Mouse (Mus musculus) neural tube, embryonic 15.5 days (tissue): ENCODE results near the gene Olfr629. TPM values are rescaled to one million over a fixed set of nuclear protein-coding genes. Genes with fewer than 3 reads are reported as not detected.

ENCODE experiments used
- ATAC-seq: fragments of 200-750 bp; cut with Nextera tagmentation; 2 replicates; pipeline ENCODE4 v1.8.0; 2017; ENCODE audit warnings: mild to moderate bottlenecking, moderate TSS enrichment, moderate library complexity; ENCODE audit not compliant: low FRiP score
- H3K27ac ChIP-seq: fragments of 300-500 bp; sonication (generic); replicated peaks from 2 replicates; pipeline ENCODE4 v1.5.1; 2015; ENCODE audit warnings: mild to moderate bottlenecking, inconsistent platforms
- H3K27me3 ChIP-seq: fragments of 300-500 bp; sonication (generic); replicated peaks from 2 replicates; pipeline ENCODE4 v1.6.1; 2015; ENCODE audit warnings: inconsistent platforms
- H3K36me3 ChIP-seq: fragments of 300-500 bp; sonication (generic); 2 replicates; pipeline ENCODE4 v1.6.1; 2015; ENCODE audit warnings: inconsistent platforms
- H3K4me1 ChIP-seq: fragments of 300-500 bp; sonication (generic); 2 replicates; pipeline ENCODE4 v1.6.1; 2015; ENCODE audit warnings: inconsistent platforms
- H3K4me2 ChIP-seq: fragments of 300-500 bp; sonication (generic); 2 replicates; pipeline ENCODE4 v1.6.1; 2015; ENCODE audit warnings: inconsistent platforms, mild to moderate bottlenecking, moderate library complexity
- H3K4me3 ChIP-seq: fragments of 300-500 bp; sonication (generic); replicated peaks from 2 replicates; pipeline ENCODE4 v1.5.1; 2015; ENCODE audit warnings: mild to moderate bottlenecking, inconsistent platforms
- H3K9ac ChIP-seq: fragments of 300-500 bp; sonication (generic); replicated peaks from 2 replicates; pipeline ENCODE4 v1.6.1; 2015; ENCODE audit warnings: mild to moderate bottlenecking, inconsistent platforms
- H3K9me3 ChIP-seq: fragments of 300-500 bp; sonication (generic); replicated peaks from 2 replicates; pipeline ENCODE4 v1.6.1; 2016; ENCODE audit warnings: inconsistent platforms
- WGBS: fragments of 180-500 bp; shearing (Covaris S2); methylation state at CpG from one replicate; pipeline ENCODE4 v1.1.7; 2015; ENCODE audit warnings: mixed read lengths; 5-methylcytosine and 5-hydroxymethylcytosine counted together
- polyA plus RNA-seq: library from polyadenylated mRNA; unstranded; fragments of >200 nt; fragmentation: Nextera tagmentation; extraction: Ambion mirVana; gene quantifications from 2 replicates; pipeline ENCODE4 v1.2.1, GENCODE M21; 2015

The Olfr629 gene
- polyA plus RNA-seq, 1 experiment from 2014 or later: not detected

DNA sequence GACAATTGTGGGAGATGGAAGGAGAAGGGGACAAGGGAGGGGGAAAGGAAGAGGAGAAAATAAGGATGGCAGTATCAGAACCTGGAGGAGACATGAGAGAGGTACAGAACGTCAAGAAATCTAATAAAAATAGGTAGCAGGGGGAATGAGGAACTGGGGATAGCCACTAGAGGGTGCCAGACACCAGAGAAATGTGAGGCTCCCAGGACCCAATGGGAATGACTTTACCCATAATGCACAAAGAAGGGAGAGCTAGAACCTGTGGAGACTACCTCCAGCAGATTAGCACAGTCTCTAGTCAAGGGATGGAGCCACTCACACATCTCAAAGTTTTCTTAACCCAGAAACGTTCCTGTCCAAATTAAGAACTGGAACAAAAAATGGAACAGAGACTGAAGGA is 32.7 kb downstream of the Olfr629 start:
- no peak for ATAC-seq
- Histone ChIP-seq H3K4me1 (no peaks in the 10 kb centered on the region), H3K9ac (no peak overlapping the region), H3K27me3 (no peaks in the 10 kb centered on the region), H3K27ac (no peak overlapping the region), H3K9me3 (no peaks in the 10 kb centered on the region), H3K4me2 (no peak overlapping the region), H3K36me3 (no peaks in the 10 kb centered on the region), H3K4me3 (no peak overlapping the region)
- WGBS: 33% methylated on average over 2 of the region's 2 CpGs

GRCm38 (mm10) chr7:103699469-103699868 is 45.3 kb downstream of the Olfr629 start:
- WGBS: 90% methylated on average over 4 of the region's 4 CpGs
- no peak for ATAC-seq

More at GRCm38 (mm10) chr7:103699469-103699868, 45.3 kb downstream of the Olfr629 start:
- H3K27me3 ChIP-seq: no peaks in the 10 kb centered on the region
- no peaks in the 10 kb centered on the region for H3K36me3 ChIP-seq
- no peaks in the 10 kb centered on the region for H3K9me3 ChIP-seq
- H3K9ac ChIP-seq: no peak overlapping the region
- H3K27ac ChIP-seq: no peak overlapping the region
- no peaks in the 10 kb centered on the region for H3K4me1 ChIP-seq
- H3K4me2 ChIP-seq: no peak overlapping the region
- H3K4me3 ChIP-seq: no peak overlapping the region

Other genes with a start within 250 kb of the Olfr629 start
- not detected in 2 replicates for gene Olfr609, start 246.9 kb downstream of the Olfr629 start, polyA plus RNA-seq
- gene Olfr610, start 232.8 kb downstream of the Olfr629 start, polyA plus RNA-seq: not detected in 2 replicates
- gene Olfr611, start 224.1 kb downstream of the Olfr629 start, polyA plus RNA-seq: not detected in 2 replicates
- not detected in 2 replicates for gene Olfr612, start 202.2 kb downstream of the Olfr629 start, polyA plus RNA-seq
- not detected in 2 replicates for gene Olfr613, start 196.9 kb downstream of the Olfr629 start, polyA plus RNA-seq
- not detected in 2 replicates for gene Olfr615, start 188.9 kb downstream of the Olfr629 start, polyA plus RNA-seq
- gene Olfr616, start 175.8 kb downstream of the Olfr629 start, polyA plus RNA-seq: not detected in 2 replicates
- gene Olfr617, start 171.9 kb downstream of the Olfr629 start, polyA plus RNA-seq: not detected in 2 replicates
- not detected in 2 replicates for gene Olfr618, start 154.8 kb downstream of the Olfr629 start, polyA plus RNA-seq
- not detected in 2 replicates for gene Olfr619, start 144.4 kb downstream of the Olfr629 start, polyA plus RNA-seq
- not detected in 2 replicates for gene Olfr620, start 132.4 kb downstream of the Olfr629 start, polyA plus RNA-seq
- not detected in 2 replicates for gene Olfr622, start 102.2 kb downstream of the Olfr629 start, polyA plus RNA-seq
- gene Olfr623, start 81.2 kb downstream of the Olfr629 start, polyA plus RNA-seq: not detected in 2 replicates
- 0.03 TPM in 1 of 2 replicates, not detected in the other for gene Olfr624, start 73.8 kb downstream of the Olfr629 start, polyA plus RNA-seq
- not detected in 2 replicates for gene Olfr625-ps1, start 62.2 kb downstream of the Olfr629 start, polyA plus RNA-seq
- gene Olfr243, start 30.3 kb downstream of the Olfr629 start, polyA plus RNA-seq: not detected in 2 replicates
- not detected in 2 replicates for gene Olfr628, start 14.6 kb downstream of the Olfr629 start, polyA plus RNA-seq
- not detected in 2 replicates for gene Olfr630, start 12.4 kb upstream of the Olfr629 start, polyA plus RNA-seq
- gene Olfr69, start 26.7 kb upstream of the Olfr629 start, polyA plus RNA-seq: not detected in 2 replicates
- gene Olfr68, start 34.8 kb upstream of the Olfr629 start, polyA plus RNA-seq: not detected in 2 replicates
- gene Olfr67, start 46.9 kb upstream of the Olfr629 start, polyA plus RNA-seq: not detected in 2 replicates
- gene Hbb-bt, start 69.1 kb upstream of the Olfr629 start, polyA plus RNA-seq: 1,593 and 1,794 TPM in 2 replicates
- 4,647 and 5,279 TPM in 2 replicates for gene Hbb-bs, start 83.2 kb upstream of the Olfr629 start, polyA plus RNA-seq
- gene Hbb-bh2, start 95.6 kb upstream of the Olfr629 start, polyA plus RNA-seq: not detected in 2 replicates
- gene Hbb-bh1, start 98.2 kb upstream of the Olfr629 start, polyA plus RNA-seq: 1.5 and 2.4 TPM in 2 replicates
- gene Hbb-y, start 108.3 kb upstream of the Olfr629 start, polyA plus RNA-seq: 141 and 250 TPM in 2 replicates
- gene Olfr66, start 141.3 kb upstream of the Olfr629 start, polyA plus RNA-seq: not detected in 2 replicates
- gene Olfr64, start 149.5 kb upstream of the Olfr629 start, polyA plus RNA-seq: not detected in 2 replicates
- gene Olfr65, start 158.5 kb upstream of the Olfr629 start, polyA plus RNA-seq: not detected in 2 replicates
- not detected in 2 replicates for gene Olfr631, start 183.9 kb upstream of the Olfr629 start, polyA plus RNA-seq
- gene Olfr632, start 189.4 kb upstream of the Olfr629 start, polyA plus RNA-seq: not detected in 2 replicates
- gene Olfr633, start 199.5 kb upstream of the Olfr629 start, polyA plus RNA-seq: not detected in 2 replicates
- gene Olfr635, start 226.2 kb upstream of the Olfr629 start, polyA plus RNA-seq: 0.03 TPM in 1 of 2 replicates, not detected in the other